Mouse (Mus musculus) cerebellum, adult 11-12 months (tissue): Measurements from ENCODE around the gene Hells.

ENCODE experiments used
- DNase-seq: peaks from one replicate; pipeline ENCODE4 v3.0.0; 2022

The Hells gene

DNA sequence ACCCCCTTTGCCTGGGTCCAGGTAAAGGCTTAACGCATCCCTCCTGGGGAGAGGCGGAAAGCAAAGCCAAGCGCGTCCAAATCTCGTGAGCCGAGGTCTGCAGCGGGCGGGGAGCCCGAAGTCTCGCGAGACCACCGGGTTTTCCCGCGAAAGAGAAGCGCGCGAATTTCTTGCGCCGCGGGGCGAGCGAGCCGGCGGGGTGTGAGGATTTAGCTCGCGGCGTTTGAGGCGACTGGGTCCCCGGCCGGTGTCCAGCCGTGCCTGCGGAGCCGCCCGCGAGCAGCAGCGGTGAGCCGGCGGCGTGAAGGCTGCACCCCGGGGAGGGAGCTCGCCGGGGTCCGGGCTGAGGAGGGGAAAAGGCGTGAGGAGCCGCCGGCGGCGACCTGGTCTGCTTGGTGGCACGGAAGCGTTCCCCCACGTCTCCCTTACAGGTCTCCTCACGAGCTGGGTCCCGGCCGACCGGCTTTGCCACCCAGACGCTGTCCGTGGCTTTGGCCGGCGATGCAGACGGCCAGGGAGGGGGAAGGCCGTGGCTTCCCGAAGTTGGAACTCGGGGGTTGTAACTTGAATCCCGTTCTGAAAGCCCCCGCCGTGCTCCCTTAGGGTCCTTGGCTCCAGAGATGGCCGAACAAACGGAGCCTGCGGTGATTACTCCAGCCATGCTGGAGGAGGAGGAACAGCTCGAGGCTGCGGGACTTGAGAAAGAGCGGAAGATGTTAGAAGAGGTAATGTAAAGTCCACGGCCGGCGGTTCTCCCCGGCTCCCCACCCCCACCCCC, at the start of gene Hells:
Gene Hells, plus strand, starts transcription at position 128 of the 778 bp plus-strand sequence.
- DNase-seq, result peak; percentile 78

DNA sequence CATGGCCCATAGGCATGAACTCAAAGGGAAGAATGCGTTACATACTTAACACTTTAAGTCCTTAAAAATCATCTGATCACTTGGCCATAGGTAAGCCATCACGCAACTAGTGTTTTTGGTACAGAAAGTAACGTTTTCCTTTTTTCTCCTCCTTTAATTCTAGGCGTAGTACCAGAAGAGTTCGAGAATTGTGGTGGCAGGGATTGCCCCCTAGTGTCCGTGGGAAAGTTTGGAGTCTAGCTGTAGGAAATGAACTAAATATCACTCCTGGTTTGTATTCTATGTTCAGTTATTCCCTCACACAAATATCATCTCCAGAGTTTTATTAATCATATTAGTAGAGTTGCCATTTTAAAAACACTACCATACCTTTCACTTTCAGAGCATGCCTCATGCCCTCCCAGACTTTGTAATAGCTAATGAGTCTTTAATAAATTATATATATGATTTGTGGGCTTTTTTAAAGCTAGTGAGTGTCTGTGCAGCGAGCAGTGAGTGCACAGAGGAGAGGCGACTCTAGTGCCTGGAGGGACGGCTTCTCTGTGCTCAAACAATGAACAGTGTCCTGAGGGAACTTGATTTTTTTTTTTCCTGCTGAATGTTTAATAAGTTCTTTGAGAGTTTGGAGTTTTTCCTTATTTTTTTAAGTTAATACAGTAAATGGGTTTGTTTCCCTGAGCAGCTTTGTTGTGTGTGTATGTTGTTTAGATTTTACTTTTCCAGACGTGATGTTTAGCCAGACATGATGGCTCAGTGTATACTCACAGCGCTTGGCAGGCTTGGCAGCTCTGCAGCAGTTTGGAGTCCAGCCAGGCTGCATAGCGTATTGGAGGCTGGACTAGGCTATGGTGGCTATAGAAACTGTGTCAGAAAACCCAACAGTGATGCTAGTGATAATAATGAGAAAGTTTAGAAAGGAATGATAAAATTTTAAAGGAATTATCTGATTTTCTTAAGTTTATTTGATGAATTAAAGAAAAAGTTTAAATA, 29.3 kb upstream of the Hells start:
- no peak for DNase-seq

DNA sequence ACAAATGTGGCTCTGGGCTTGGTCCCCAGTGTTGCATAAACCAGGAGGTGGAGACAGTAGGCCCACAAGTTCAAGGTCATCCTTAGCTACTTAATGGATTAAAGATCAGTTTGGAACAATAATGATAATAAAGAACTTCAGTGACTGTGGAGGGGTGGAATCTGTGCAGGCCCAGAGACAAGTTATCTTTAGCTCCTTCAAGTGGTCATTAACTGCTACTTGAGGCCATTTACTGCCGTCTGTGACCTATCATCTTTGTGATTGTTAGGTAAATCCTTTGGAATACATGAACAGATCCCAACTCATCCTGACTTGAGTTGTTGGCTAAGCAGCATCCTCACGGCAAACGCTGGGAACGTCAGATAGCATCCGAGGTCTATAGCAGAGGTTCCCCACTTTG, 28.2 kb upstream of the Hells start:
- no peak for DNase-seq

DNA sequence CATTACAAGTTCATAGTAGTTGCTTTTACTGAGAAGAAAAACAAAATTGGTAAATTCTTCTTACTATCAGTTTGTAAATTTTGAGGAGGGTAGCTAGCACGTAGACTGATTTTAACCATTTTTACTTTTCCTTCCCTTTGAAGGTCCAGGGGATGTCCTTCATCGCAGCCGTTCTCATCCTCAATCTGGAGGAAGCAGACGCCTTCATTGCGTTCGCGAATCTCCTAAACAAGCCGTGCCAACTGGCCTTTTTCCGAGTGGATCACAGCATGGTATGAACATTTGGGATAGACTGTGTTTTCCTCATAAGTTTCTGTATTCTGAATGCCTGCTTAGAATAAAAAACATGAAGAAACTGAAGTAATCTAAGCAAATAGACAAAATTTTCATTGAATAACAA, 16.9 kb upstream of the Hells start:
- no peak for DNase-seq

DNA sequence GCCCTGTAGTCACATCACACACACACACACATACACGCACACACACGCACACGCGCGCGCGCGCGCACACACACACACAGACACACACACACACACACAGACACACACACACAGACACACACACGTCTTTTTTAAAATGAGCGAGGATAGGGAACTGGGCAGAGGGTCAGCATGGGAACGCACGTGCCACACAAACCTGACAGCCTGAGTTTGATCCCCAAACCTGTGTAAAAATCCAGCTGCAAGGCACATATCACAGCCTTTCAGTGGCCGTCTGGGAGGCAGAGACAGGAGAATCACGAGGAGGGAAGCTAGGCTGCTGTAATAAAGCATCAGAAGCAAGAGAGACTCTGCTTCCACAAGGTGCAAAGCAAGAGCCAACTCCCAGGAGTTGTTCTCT, 15.8 kb upstream of the Hells start:
- no peak for DNase-seq

DNA sequence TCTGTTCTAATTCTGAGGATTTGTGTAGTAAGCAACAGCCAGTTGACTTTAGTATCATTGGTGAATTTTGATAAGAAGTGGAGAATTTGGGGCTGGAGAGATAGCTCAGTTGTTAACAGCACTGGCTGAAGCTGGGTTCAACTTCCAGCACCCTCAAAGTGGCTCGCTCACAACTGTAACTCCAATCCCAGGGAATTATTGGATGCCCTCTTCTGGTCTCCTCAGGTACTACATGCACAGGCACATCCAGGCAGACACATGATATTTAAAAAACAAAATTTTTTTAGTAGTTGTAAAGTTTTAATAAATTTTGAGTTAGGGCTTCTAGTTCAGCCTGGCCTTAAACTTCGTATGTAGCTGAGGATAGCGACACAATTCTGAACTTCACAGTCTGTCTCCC, 15.0 kb upstream of the Hells start:
- DNase-seq, result peak; percentile 12

DNA sequence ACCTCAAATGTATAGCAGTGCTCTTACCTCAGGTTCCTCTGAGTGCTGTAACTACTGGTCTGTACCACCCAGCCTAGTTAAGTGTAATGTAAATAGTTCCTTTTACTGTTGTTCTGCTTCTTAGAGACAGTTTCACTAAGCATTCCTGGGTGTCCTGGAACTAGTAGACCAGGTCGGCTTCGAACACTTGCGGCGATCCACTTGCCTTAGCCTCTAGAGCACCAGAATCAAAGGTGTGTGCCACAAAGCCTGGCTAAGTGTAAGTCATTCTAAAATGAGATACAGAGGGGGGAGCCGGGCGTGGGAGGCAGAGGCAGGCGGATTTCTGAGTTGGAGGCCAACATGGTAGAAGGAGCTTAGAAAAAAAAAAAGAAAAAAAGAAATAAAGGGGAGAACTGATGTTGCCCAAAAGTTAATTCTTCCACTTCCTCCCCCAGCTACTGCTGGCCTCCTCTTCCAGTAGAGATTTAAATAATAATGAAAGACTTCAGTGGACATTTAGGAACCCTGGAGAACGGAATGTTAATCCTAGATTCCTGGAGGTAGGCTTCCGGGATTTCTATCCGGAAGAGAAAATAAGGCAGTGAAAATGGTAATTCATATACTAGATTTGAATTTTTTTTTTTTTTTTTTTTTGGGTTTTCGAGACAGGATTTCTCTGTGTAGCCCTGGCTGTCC, 2.1 kb upstream of the Hells start:
- no peak for DNase-seq

DNA sequence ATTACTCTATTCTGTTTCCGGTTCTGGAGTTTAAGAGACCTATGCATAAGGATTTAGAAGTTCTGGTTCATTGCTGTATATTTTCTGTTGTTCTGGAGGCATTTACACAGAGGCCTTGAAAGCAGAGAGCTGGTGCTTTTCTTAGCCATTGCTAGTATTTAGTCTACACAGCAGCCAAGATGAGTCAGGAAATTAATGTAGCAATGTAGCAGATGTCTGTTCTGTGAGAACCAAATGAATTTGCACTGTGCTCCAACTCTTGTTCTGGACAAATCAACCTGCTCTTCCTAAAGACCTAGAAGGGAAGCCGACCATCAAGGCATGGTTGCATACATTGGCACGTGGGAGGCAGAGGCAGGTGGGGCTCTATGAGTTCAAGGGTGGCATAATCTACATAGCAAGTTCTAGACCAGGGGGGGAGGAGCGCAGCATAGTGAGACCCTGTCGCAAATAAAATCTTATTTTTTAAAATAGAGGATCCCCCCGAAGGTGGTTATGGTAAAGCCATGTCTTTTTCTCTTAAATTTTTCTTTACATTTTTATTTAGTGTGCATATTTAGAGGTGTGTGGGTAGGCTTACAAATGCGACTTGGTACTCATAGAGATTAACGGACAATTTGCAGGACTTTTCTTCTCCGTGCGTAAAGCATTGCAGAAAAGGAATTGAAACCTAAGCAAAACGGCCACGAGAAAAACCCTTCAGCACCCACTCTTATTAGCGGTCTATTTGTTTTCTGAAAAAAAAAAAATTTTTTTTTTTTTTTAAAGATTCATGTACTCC, 1.1 kb upstream of the Hells start:
- no peak for DNase-seq

DNA sequence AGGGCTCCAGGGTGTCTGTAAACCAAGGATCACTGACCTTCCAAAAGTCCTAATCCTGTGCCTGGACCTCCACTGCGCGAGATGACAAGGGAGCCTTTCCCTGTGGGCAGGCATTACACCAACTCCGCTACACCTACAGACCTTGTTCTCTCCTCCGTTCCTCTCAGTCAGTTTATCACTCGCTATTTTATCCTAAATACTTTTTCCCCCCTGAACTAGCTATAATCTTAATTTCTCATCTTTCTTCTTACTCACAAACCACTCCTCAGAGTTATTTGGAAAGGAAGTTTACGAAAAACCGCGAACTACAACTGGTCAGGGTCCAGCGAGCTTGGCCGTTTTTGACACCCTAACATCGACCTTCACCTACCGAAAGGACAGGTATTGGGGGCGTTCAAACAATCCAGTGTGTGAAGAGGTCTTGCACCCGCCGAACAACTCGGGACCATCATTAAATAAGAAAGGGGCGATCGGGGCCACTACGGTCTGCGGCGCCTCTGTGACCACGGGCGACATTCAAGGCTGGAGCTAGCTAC, 395 bp upstream of the Hells start:
- DNase-seq, result no peak

DNA sequence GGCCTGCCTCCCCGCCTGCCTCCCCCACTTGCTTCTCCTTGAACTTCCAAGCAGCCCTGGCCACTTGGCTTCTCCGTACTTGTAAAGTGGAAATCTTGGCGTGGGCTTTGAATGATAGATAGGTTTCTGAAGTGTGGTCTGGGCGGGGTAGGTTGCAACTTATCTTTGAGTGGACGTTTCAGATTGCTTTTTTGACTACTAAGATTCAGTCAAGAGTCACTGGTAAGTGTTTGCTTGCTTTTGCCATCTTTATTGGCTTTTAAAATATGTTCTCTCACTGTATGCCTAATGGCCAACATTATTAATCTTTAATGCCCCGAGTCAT, 813 bp downstream of the Hells start:
- DNase-seq, result no peak

DNA sequence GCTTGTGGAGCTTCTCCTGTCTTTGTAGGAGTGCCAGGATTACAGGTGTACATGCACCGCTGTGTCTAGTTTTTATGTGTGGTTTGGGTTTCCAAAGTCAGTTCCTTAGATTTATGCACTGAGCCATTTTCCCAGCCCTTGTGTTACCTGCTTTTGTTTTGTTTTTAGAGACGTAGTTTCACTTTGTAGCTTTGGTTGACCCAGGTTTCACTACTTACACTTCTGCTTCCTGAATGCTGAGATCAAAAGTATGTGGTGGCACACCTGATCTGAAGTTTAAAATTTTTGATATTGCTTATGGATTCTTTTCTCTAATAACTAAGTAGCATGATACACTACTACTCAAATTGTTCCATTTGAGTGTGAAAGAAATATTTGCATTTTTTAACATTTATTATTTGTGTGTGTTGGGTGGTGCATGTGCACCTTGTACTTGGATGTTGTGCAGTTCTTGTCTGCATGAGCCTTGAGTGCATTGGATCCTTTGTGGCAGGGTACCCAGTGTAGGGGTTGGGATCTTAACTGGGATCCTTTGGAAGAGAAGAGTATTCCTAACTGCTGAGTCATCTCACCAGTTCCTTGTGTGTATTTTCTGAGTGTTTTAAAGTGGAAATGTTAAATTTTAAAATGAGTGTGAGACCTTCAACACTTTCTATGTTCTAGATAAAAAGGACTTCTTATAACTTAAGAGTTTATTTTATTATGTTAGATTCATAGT, 14.0 kb downstream of the Hells start:
- no peak for DNase-seq

DNA sequence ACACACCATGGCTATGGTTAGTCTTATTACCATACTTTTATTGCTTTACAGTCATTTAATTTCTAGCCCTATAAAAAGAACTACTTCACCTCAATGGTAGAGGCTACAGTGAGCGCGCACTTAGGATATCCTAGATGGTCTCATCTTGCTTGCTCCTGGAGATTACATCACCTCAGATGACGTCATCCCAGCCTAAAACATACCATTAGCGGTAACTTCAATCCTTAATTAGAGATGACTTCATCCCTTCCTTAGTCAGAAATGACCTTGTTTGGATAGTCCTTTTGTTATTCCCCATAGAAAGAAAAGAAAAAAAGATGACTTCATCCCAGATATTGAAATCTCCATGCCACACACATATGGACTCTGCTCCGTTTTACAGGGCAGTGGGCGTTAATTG, 40.0 kb downstream of the Hells start:
- DNase-seq, result no peak

DNA sequence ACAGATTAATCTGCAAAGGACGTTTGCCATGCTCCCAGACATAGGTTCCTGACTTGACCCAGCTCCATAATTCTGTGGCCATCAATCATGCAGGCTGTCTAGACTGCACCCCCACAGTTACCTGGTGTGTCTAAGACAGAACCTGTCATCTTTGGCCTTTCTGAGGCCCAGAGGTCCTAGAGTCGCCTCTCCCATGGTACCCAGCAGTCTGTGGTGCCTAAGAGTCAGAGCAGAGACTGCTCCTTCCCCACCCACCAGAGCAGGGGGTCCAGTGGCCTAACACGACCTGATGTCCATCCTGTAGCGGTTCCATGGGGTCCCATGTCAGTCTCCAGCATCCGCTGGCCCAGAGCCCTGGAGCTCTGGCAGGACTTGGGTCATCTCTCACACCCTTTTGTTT, 41.9 kb downstream of the Hells start:
- DNase-seq, result no peak

DNA sequence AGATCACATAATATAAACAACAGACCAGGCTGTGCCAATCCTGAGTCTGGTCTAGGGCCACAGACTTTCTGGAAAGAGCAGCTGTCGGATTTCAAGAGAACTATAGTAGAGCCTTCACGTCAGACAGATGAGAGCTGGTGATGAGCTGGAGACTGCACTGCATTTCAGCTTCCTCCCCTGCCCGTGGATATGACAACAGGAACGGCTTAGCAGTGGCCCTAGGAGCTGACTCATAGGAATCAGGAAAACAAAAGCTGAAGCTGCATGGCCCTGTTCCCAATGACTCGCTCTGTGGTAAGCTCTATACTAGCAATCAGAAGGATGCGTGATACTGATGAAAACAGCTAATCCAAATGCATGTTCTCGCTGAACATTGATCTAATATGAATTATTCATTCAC, 43.0 kb downstream of the Hells start:
- no peak for DNase-seq

DNA sequence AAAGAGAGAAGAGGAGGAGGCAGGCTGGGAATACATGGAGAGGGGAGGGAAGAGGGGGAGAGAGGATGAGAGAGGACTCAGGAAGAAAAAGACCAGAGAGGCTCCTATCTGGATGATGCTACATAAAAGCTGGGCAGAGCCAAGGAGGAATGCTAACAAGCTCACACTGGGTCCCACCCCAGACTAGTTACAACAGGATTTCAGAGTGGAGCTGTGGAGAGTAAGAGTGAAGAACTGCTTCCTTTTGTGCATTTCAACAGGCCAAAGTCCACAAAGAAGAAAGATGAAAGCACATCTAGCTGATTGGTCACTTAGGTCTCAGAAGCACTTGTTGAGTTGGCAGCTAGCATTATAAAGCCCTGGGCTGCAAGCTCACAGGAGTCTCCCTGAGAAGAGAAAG, 45.6 kb downstream of the Hells start:
- no peak for DNase-seq

DNA sequence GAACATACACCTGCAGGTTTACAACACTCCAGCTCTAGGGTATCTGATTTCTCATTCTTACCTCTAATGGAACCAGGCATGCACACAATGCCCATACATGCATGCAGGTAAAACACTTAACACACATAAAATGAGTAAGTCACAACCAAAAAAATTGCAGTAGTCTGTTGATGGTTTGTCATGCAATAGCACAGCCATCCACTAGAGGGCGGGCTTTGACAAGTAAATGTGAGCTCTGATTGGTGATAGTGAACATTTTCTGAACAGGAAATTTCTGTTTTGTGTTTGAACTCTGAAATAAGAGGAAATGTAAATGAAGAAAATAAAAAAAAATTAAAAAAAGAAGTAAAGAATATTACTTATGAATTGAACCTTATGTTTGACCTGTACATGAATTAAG, 51.3 kb downstream of the Hells start:
- peak; percentile 8 for DNase-seq

DNA sequence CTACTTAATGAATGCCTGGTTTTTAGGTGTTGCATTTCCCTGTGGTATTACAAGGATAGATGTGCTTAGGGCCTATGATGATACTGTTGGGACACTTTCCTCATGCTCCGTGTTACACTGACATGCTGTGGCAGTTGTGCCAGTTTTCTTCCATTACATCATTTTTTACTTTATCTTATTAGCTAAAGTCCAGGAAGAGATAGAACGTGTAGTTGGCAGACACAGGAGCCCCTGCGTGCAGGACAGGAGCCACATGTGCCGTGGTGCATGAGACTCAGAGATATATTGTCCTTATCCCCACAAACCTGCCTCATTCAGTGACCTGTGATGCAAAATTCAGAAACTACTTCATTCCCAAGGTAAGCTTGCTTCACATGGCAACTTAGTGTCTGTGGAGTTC, 67.5 kb downstream of the Hells start:
- DNase-seq, result no peak

DNA sequence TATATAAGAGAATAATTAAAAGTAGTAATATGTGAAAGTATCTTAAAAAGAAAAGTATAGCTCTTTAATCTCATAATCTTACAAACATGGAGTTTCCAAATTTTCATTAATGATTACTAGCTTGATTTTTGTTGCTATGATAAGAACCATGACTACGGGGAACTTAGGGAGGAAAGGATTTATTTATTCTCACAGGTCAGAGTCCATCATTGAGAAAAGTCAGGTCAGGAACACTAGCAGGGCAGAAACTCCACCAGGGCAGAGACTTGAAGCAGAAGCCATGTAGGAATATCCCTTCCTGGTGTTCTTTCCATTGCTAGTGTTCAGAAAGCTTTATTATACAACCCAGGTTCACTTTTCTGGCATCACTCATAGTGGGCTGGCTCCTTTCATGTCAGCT, 68.0 kb downstream of the Hells start:
- no peak for DNase-seq

DNA sequence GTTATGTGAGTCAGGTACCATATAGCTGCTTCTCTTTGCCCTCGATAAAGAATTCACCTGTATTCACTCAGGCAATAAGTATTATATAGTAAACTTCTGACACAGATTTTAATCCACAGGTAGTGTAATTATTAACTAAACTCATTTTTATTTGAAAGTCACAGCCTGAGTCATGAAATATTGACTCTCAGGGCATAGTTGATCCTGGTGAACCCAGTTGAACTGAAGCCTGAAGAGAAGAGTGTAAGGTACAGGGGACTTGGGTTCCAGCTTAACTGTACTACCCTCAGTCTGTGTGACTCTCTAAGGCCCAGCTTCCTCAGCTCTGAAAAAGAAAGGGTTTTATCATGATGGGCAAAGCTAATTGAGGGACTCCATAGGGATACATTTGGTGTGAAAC, 74.4 kb downstream of the Hells start:
- no peak for DNase-seq

DNA sequence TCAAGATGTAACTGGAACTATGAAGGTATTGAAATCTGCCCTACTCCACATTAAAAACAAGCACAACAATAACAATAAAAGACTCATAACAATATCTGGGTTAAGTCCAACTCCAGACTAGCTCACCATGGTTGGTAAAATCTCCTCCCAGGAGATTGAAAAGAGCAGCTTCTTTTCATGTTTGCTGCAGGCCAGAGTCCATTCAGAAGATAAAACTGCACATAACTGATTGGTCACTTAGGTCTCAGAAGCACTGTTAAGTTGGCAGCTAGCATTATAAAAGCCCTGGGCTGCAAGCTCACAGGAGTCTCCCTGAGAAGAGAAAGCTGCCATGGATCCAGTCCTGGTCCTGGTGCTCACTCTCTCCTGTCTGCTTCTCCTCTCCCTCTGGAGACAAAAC, 76.0 kb downstream of the Hells start, which contains the start of gene Cyp2c55:
Gene Cyp2c55, plus strand, starts transcription at position 305 of the 400 bp plus-strand sequence.
- no peak for DNase-seq
